Mouse (Mus musculus) ovary, adult 2 months (tissue): ENCODE data around the gene Gabrr1. TPM values are rescaled to one million over a fixed set of nuclear protein-coding genes. Genes with fewer than 3 reads are reported as not detected.

Experiments used
- polyA plus RNA-seq: library from polyadenylated mRNA; depleted of rRNA; stranded (reverse); fragments of >200 nt; gene quantifications from 2 replicates; pipeline ENCODE4 v1.2.3, GENCODE M21; 2012; rRNA removed

Gabrr1 gene
- 0.07 and 0.08 TPM in 2 replicates for polyA plus RNA-seq

GRCm38 (mm10) chr4:33132221-33132620, at the start of gene Gabrr1:
Gene Gabrr1, plus strand, starts transcription at chr4:33132521.

DNA sequence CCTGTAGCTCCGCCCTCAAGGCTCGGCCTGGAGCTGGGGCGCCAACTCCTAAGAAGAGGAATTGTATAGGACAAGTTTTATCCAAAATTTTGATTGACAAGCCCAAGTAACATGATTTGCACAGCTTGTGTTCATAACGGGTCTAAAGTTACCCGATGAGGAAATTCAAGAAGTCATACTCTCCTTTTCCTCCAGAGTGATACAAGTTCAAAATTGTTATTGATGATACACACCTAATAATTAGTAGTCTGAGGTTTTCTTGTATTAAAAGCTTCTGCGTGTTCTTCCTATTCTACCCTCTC, 57.4 kb downstream of the Gabrr1 start, which contains the start of gene Pm20d2:
Gene Pm20d2 (minus strand): TSS at position 3 of the 302 bp plus-strand sequence.

GRCm38 (mm10) chr4:33208881-33209841, 76.8 kb downstream of the Gabrr1 start, which contains the start of gene Srsf12:
Gene Srsf12, plus strand, starts transcription at chr4:33208991.

Other genes with a start within 250 kb of the Gabrr1 start
- gene Ankrd6, start 181.7 kb upstream of the Gabrr1 start, polyA plus RNA-seq = 2.2 and 2.6 TPM in 2 replicates
- gene Rragd, start 149.5 kb upstream of the Gabrr1 start, polyA plus RNA-seq = 5.2 and 6.3 TPM in 2 replicates
- gene Ube2j1, start 101.1 kb upstream of the Gabrr1 start, polyA plus RNA-seq = 19.6 and 21.6 TPM in 2 replicates
- 1.0 and 1.1 TPM in 2 replicates for gene Gabrr2, start 69.5 kb upstream of the Gabrr1 start, polyA plus RNA-seq
- gene Pm20d2, start 57.2 kb downstream of the Gabrr1 start, polyA plus RNA-seq = 34.9 and 58.2 TPM in 2 replicates
- 1.7 and 1.9 TPM in 2 replicates for gene Srsf12, start 76.5 kb downstream of the Gabrr1 start, polyA plus RNA-seq
- 202 and 269 TPM in 2 replicates for gene Pnrc1, start 157.6 kb downstream of the Gabrr1 start, polyA plus RNA-seq
- 2.0 TPM in 2 replicates for gene Rngtt, start 177.8 kb downstream of the Gabrr1 start, polyA plus RNA-seq